Mouse (Mus musculus) heart, adult 18-20 months (tissue): ENCODE results near the gene E2f2. TPM values are rescaled to one million over a fixed set of nuclear protein-coding genes. Genes with fewer than 3 reads are reported as not detected.

ENCODE experiments used
- DNase-seq, 2 experiments: peaks; one replicate each; pipeline ENCODE4 v3.0.0; 2021 to 2022; ENCODE audit warnings: mixed read lengths in 1 of 2
- total RNA-seq, 2 experiments: library from RNA; stranded (reverse); gene quantifications; 2 replicates each; pipeline ENCODE4 v1.2.3; 2021

Gene E2f2
- total RNA-seq, 2 experiments from 2014 or later: 1.3 to 1.4 TPM

GRCm38 (mm10) chr4:136240955-136241354 lies 68.8 kb downstream of the E2f2 start:
- no peak for DNase-seq

DNA sequence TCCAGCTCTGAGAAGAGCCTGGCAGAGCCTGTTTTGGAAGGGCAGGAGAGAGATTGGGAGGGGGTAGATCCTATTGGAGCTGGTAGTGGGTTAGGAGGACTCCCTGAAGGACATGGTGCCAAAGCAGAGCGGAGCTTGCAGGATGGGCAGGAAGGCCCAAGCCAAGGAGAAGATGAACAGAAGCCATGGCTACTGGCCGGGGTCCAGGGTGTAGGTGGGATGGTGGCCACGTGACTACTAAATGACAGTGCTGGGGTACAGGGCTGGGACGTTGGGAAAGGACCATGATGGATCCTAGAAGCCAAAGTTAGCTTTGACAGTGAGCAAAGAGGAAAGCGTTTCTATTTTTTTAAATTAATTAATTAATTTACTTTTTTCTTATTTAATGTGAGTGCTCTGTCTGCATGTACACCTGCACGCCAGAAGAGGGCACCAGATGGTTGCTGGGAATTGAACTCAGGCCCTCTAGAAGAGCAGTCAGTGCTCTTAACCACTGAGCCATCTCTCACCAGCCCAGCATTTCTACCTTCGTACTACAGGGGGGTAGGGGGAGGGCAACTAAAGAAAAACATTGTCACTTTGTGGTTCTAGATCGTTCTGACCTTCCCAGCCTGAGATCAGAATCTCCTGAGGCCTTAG lies 70.0 kb downstream of the E2f2 start:
- no peak for DNase-seq

DNA sequence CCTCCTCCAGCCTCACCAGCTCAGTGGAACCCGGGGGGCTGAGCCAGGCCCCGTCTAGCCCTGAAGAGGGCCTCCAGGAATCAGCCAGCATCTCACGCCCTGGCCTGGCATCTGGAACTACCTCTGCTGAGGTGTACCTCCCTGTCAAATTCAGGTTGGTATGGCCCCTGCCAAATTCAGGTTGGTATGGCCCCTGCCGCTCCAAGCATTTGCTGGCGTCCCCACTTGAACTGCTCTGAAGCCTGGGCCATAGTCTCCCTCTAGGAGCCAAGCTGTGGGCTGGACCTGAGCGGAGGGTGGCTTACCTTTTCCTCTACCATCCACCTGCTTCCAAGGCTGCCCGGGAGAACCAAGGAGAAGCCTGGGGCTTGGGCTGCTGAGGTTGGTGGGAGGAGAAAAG lies 70.5 kb downstream of the E2f2 start:
- no peak for DNase-seq

DNA sequence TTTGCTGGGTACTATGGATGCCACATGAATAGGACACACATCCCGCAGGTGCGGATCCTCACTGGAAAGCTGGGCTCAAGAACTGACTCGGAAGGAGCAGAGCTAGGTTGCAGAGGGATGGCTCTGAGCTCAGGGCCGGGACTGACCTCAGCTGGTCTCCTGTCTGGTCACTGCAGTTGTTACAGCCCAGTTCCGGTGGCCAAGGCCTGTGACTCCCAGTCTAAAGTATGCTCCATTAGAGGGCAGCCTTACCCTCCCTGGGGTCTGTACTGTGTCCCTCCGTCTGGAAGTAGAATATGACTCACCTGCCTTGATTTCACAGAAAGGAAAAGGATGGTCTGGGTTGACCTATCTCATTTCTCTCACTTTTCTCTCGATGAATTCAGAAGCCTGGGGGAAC lies 72.0 kb downstream of the E2f2 start:
- DNase-seq: no peak

Other genes with a start within 250 kb of the E2f2 start
- 10 to 100 TPM; 87.3 to 91.7 TPM for gene Hmgcl, start 225.9 kb upstream of the E2f2 start, total RNA-seq
- 1 to 10 TPM; 1.8 to 2.7 TPM for gene Gale, start 208.7 kb upstream of the E2f2 start, total RNA-seq
- gene Lypla2, start 199.8 kb upstream of the E2f2 start, total RNA-seq: 10 to 100 TPM; 36.6 to 37.8 TPM
- 10 to 100 TPM; 22.1 to 25.1 TPM for gene Pithd1, start 185.1 kb upstream of the E2f2 start, total RNA-seq
- gene Eloa, start 150.6 kb upstream of the E2f2 start, total RNA-seq: 10 to 100 TPM; 33.8 to 34.4 TPM
- 100 to 1,000 TPM; 285 to 315 TPM for gene Rpl11, start 119.0 kb upstream of the E2f2 start, total RNA-seq
- gene Id3, start 28.9 kb upstream of the E2f2 start, total RNA-seq: 10 to 100 TPM; 58.3 to 64.3 TPM
- gene Asap3, start 34.0 kb downstream of the E2f2 start, total RNA-seq: 1 to 10 TPM; 7.6 to 9.1 TPM
- 100 to 1,000 TPM; 126 to 148 TPM for gene Tcea3, start 75.3 kb downstream of the E2f2 start, total RNA-seq
- 10 to 100 TPM; 32.3 to 34.8 TPM for gene Zfp46, start 112.3 kb downstream of the E2f2 start, total RNA-seq
- gene Hnrnpr, start 138.5 kb downstream of the E2f2 start, total RNA-seq: 10 to 100 TPM; 41.9 to 46.0 TPM